Mouse (Mus musculus) liver, postnatal 0 days (tissue): Measurements from ENCODE around the gene Slc39a2. TPM values are rescaled to one million over a fixed set of nuclear protein-coding genes. Genes with fewer than 3 reads are reported as not detected.
A peak's percentile ranks its signal among the peaks of the same experiment; 100 is the strongest.

Experiments used
- ATAC-seq: fragments of 200-750 bp; cut with Nextera tagmentation; 2 replicates; pipeline ENCODE4 v1.8.0; 2017; ENCODE audit warnings: mild to moderate bottlenecking, moderate library complexity
- DNase-seq: peaks from one replicate; pipeline ENCODE4 v3.0.0-alpha.2; 2016
- H3K27ac ChIP-seq: fragments of 300-500 bp; sonication (generic); 2 replicates; pipeline ENCODE4 v1.5.1; 2014; ENCODE audit warnings: antibody characterized with exemption, moderate library complexity, mild to moderate bottlenecking, low read depth
- H3K27me3 ChIP-seq: fragments of 300-500 bp; sonication (generic); 2 replicates; pipeline ENCODE4 v1.6.1; 2014; ENCODE audit warnings: low read length, control low read depth, mixed read lengths; ENCODE audit not compliant: insufficient read depth
- H3K36me3 ChIP-seq: fragments of 300-500 bp; sonication (generic); replicated peaks from 2 replicates; pipeline ENCODE4 v1.6.1; 2014; ENCODE audit warnings: mild to moderate bottlenecking, control low read depth, low read length, moderate library complexity, mixed read lengths; ENCODE audit not compliant: insufficient read depth
- H3K4me1 ChIP-seq: fragments of 300-500 bp; sonication (generic); 2 replicates; pipeline ENCODE4 v1.6.1; 2014; ENCODE audit warnings: antibody characterized with exemption, mild to moderate bottlenecking, control low read depth; ENCODE audit not compliant: insufficient read depth
- H3K4me2 ChIP-seq: fragments of 300-500 bp; sonication (generic); 2 replicates; pipeline ENCODE4 v1.6.1; 2014; ENCODE audit warnings: low read depth, mild to moderate bottlenecking, low read length, moderate library complexity, mixed read lengths
- H3K4me3 ChIP-seq: fragments of 300-500 bp; sonication (generic); 2 replicates; pipeline ENCODE4 v1.5.1; 2014; ENCODE audit warnings: low read depth, low read length
- H3K9ac ChIP-seq: fragments of 300-500 bp; sonication (generic); replicated peaks from 2 replicates; pipeline ENCODE4 v1.6.1; 2014; ENCODE audit warnings: mild to moderate bottlenecking, moderate library complexity
- H3K9me3 ChIP-seq: fragments of 300-500 bp; sonication (generic); 2 replicates; pipeline ENCODE4 v1.6.1; 2016; ENCODE audit warnings: mild to moderate bottlenecking, control low read depth, low read length, mixed read lengths
- CTCF ChIP-seq: sonication (generic); IDR thresholded peaks from 2 replicates; pipeline ENCODE4 v1.5.1; 2016; ENCODE audit warnings: antibody characterized with exemption, low read depth
- EP300 ChIP-seq: IDR thresholded peaks from 2 replicates; pipeline ENCODE4 v1.6.1; 2016; ENCODE audit warnings: antibody characterized with exemption, low read depth, mild to moderate bottlenecking
- WGBS: fragments of 180-500 bp; shearing (Covaris S2); extraction: QIAGEN DNeasy Blood & Tissue Kit; methylation state at CpG from one replicate; pipeline ENCODE4 v1.1.7; 2014; ENCODE audit not compliant: insufficient replicate concordance; 5-methylcytosine and 5-hydroxymethylcytosine counted together
- polyA plus RNA-seq: library from polyadenylated mRNA; unstranded; fragments of >200 nt; fragmentation: Nextera tagmentation; extraction: Ambion mirVana; gene quantifications from 2 replicates; pipeline ENCODE4 v1.2.1, GENCODE M21; 2015

Slc39a2 gene
- polyA plus RNA-seq, 1 experiment from 2014 or later, result 0.07 TPM

DNA sequence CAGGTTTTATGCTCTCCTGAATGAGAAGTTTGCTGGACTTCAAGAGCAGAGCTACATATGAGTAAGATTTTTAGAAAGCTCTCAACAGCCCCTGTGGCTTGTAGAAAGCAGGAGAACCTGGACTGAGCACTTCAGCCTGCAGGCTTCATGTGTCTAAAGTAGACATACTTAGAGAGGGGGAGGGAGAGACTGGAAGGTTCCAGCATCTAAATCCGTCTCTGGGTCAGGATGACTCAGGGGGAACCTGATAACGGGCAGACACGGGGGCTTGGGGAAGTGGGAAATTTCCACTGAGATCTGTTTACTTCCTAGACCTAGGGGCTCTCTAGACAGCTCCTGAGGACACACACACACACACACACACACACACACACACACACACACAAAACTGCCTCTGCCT is 22.3 kb downstream of the Slc39a2 start:
- peaks cover 6% of the 10 kb centered on the region; the same call in 1 of the 2 replicates for H3K36me3 ChIP-seq
- peak overlapping the region; percentile 92 for H3K27ac ChIP-seq
- no peak overlapping the region for H3K9ac ChIP-seq
- peaks cover 27% of the 10 kb centered on the region for H3K4me1 ChIP-seq
- DNase-seq (no peak), ATAC-seq (no peak)
- H3K27me3 ChIP-seq, result peaks cover 4% of the 10 kb centered on the region; the same call in 1 of the 2 replicates
- TF ChIP-seq EP300, result no peak
- TF ChIP-seq CTCF, result no peak
- no peak overlapping the region for H3K4me3 ChIP-seq
- H3K4me2 ChIP-seq, result no peak overlapping the region
- no peaks in the 10 kb centered on the region for H3K9me3 ChIP-seq
- 10% methylated on average over 3 of the region's 3 CpGs for WGBS

DNA sequence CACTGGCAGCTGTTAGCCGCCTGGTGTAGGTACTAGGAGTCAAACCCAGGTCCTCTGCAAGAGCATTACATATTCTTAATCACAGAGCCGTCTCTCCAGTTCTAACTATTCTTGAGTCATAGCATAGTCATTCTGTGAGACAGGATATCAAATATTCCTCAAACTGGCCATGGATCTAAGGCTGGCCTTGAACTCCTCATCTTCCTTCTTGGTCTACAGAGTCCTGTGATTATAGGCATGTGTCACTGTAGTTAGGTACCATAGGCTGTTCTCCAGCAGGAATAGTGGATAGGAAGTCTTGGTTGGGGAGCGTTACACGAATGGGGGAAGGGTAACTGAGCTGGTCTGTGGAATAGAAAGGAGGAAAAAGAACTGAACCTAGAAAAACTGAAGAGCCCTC is 23.9 kb downstream of the Slc39a2 start:
- TF ChIP-seq EP300 (no peak), CTCF (no peak)
- 75% methylated on average over 4 of the region's 4 CpGs for WGBS

DNA sequence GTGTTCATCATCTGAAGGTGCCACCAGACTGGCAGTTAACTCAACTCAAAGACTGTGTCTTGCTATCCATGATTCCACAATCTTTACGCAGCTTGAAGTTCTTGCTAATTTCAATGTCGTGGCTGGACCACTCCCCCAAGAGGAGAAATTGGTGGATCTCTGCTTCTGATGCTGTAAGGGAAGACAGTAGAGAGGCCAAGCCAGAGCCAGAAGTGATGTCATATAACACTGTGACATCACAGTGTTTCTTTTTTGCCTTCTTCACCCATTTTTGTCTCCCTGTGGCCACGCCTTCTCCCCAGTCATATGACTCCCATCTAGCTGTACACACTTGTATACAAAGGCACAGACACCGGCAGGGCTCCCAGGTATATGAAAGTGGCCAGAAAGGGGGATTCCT is 25.4 kb downstream of the Slc39a2 start, which contains the start of gene Tppp2:
Gene Tppp2 (plus strand): TSS at position 301 of the 400 bp plus-strand sequence.
- H3K9me3 ChIP-seq, result no peaks in the 10 kb centered on the region
- H3K9ac ChIP-seq, result no peak within 1 kb of the TSS
- peaks cover 29% of the 10 kb centered on the region for H3K4me1 ChIP-seq
- H3K4me2 ChIP-seq, result no peak within 1 kb of the TSS
- no peaks in the 10 kb centered on the region for H3K36me3 ChIP-seq
- no peak for TF ChIP-seq CTCF
- DNase-seq (no peak), ATAC-seq (no peak)
- H3K27me3 ChIP-seq, result peaks cover 4% of the 10 kb centered on the region; the same call in 1 of the 2 replicates
- no peak within 1 kb of the TSS for H3K27ac ChIP-seq
- 83% methylated on average over 4 of the region's 4 CpGs for WGBS
- H3K4me3 ChIP-seq, result no peak within 1 kb of the TSS

More for the DNA sequence above, 23.9 kb downstream of the Slc39a2 start:
- Histone ChIP-seq H3K9ac (no peak overlapping the region), H3K36me3 (no peaks in the 10 kb centered on the region), H3K27me3 (peaks cover 4% of the 10 kb centered on the region; the same call in 1 of the 2 replicates), H3K4me2 (no peak overlapping the region), H3K27ac (no peak overlapping the region), H3K4me1 (peaks cover 19% of the 10 kb centered on the region), H3K4me3 (no peak overlapping the region), H3K9me3 (no peaks in the 10 kb centered on the region)
- DNase-seq (no peak), ATAC-seq (no peak)

DNA sequence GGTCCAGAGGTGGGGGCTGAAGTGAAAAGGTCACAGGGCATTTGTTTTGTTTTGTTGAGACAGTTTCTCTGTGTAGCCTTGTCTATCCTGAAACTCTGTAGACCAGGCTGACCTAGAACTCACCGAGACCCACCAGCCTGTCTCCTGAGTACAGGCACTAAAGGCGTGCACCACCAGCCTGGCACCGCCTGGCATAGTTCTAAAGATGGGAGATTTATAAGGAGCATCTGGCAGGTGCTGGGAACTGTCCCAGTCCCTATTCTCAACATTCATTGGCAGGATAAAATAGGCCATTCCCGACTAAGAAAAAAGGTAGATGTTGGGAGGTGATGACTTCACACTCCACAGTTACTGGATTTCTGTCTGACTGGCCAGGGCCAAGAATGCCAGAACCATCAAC is 26.3 kb downstream of the Slc39a2 start:
- no peak overlapping the region for H3K9ac ChIP-seq
- 75% methylated on average over 4 of the region's 4 CpGs for WGBS
- no peak overlapping the region for H3K4me2 ChIP-seq
- H3K27me3 ChIP-seq, result no peaks in the 10 kb centered on the region
- H3K27ac ChIP-seq, result no peak overlapping the region
- ATAC-seq (no peak), DNase-seq (no peak)
- no peak overlapping the region for H3K4me3 ChIP-seq
- no peaks in the 10 kb centered on the region for H3K9me3 ChIP-seq
- H3K36me3 ChIP-seq, result no peaks in the 10 kb centered on the region
- TF ChIP-seq EP300, result no peak
- TF ChIP-seq CTCF, result no peak
- peaks cover 21% of the 10 kb centered on the region for H3K4me1 ChIP-seq

DNA sequence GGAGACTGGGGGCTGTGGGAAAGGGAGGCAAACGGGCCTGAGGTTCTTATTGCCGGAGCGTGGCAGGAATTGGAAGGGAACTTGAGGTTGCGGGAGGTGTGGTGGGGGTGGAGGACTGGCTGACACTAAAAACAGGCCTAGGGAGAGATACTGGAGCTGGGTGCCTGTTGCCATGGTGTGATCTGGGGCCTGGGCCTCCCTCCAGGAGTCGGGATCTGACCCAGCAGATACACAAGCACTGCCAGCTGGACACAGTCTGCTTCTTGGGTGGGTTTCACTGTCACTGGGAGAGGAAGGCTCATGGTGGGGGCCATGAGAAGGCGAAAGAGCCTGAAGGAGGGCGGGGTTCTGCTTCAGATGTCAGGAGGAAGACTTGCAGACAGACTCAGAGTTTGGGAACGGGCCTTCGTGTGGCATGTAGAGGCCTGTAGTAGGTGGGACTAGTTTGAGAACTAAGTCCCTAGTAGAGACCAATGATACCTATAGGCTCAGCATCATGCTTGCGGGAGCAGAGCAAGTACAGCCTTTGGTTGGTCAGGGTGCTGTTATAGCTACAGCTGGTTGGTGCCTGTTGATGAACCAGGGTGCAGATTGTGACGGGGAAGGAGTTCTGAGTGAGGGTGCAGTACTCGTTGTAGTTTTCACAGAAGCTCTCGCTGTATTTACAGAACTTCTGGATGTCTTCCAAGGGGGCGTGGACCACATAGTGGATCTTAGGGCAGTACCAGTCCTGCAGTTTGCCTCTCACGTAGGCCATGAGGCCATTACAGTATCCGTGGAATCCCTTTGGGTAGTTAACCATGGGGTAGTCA is 29.3 kb downstream of the Slc39a2 start:
- no peak overlapping the region for H3K9ac ChIP-seq
- no peaks in the 10 kb centered on the region for H3K36me3 ChIP-seq
- peaks cover 12% of the 10 kb centered on the region for H3K4me1 ChIP-seq
- ATAC-seq (no peak), DNase-seq (no peak)
- TF ChIP-seq EP300 (no peak), CTCF (no peak)
- H3K4me3 ChIP-seq, result no peak overlapping the region
- 68% methylated on average over 16 of the region's 16 CpGs for WGBS
- no peaks in the 10 kb centered on the region for H3K27me3 ChIP-seq
- H3K4me2 ChIP-seq, result no peak overlapping the region
- H3K27ac ChIP-seq, result peak overlapping the region; percentile 34; the same call in 1 of the 2 replicates
- no peaks in the 10 kb centered on the region for H3K9me3 ChIP-seq

DNA sequence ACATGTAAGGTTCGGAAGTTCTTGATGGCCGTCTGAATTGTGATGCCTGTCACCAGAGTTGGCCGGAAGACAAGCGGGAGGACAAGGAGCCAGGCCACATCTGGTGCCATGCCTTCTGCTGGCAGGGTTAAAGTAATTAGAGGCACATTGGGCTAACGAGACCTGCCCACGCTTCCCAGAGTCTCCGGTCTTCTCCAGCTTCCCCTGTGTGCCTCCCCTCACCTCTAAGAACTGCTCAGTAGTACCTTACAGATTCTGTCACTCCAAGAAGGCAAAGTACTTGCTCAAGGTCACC is 29.8 kb downstream of the Slc39a2 start, which contains the start of gene Rnase13:
Gene Rnase13 (minus strand): TSS at position 203 of the 295 bp plus-strand sequence.
- WGBS, result 84% methylated on average over 7 of the region's 7 CpGs
- ATAC-seq (no peak), DNase-seq (no peak)
- no peaks in the 10 kb centered on the region for H3K36me3 ChIP-seq
- H3K9ac ChIP-seq, result no peak within 1 kb of the TSS
- peaks cover 12% of the 10 kb centered on the region for H3K4me1 ChIP-seq
- peak within 1 kb of the TSS; percentile 34; the same call in 1 of the 2 replicates for H3K27ac ChIP-seq
- H3K4me2 ChIP-seq, result no peak within 1 kb of the TSS
- no peak for TF ChIP-seq CTCF
- no peak within 1 kb of the TSS for H3K4me3 ChIP-seq
- no peaks in the 10 kb centered on the region for H3K9me3 ChIP-seq
- no peaks in the 10 kb centered on the region for H3K27me3 ChIP-seq
